Mouse (Mus musculus) limb, embryonic 11.5 days (tissue): Measurements from ENCODE around the gene Rabggtb. TPM values are rescaled to one million over a fixed set of nuclear protein-coding genes. Genes with fewer than 3 reads are reported as not detected.

Experiments used
- ATAC-seq: fragments of 200-750 bp; cut with Nextera tagmentation; 2 replicates; pipeline ENCODE4 v1.8.0; 2017; ENCODE audit warnings: low read depth; ENCODE audit not compliant: insufficient number of reproducible peaks, low FRiP score, low TSS enrichment
- DNase-seq: peaks from one replicate; pipeline ENCODE4 v3.0.0-alpha.2; 2015; ENCODE audit warnings: low spot score
- H3K27ac ChIP-seq: fragments of 300-500 bp; sonication (generic); replicated peaks from 2 replicates; pipeline ENCODE4 v1.5.1; 2014; ENCODE audit warnings: low read depth, mild to moderate bottlenecking, low read length
- H3K27me3 ChIP-seq: fragments of 300-500 bp; sonication (generic); 2 replicates; pipeline ENCODE4 v1.6.1; 2014; ENCODE audit warnings: mild to moderate bottlenecking, low read length, mixed read lengths; ENCODE audit not compliant: control insufficient read depth, insufficient read depth
- H3K36me3 ChIP-seq: fragments of 300-500 bp; sonication (generic); 2 replicates; pipeline ENCODE4 v1.6.1; 2014; ENCODE audit warnings: mild to moderate bottlenecking, low read length, moderate library complexity, mixed read lengths; ENCODE audit not compliant: control insufficient read depth, insufficient read depth
- H3K4me1 ChIP-seq: fragments of 300-500 bp; sonication (generic); 2 replicates; pipeline ENCODE4 v1.6.1; 2014; ENCODE audit warnings: low read length, mixed read lengths; ENCODE audit not compliant: control insufficient read depth, insufficient read depth
- H3K4me2 ChIP-seq: fragments of 300-500 bp; sonication (generic); 2 replicates; pipeline ENCODE4 v1.6.1; 2014; ENCODE audit warnings: low read depth, mild to moderate bottlenecking, moderate library complexity; ENCODE audit not compliant: severe bottlenecking
- H3K4me3 ChIP-seq: fragments of 300-500 bp; sonication (generic); 2 replicates; pipeline ENCODE4 v1.5.1; 2014; ENCODE audit warnings: low read depth, low read length
- H3K9ac ChIP-seq: fragments of 300-500 bp; sonication (generic); 2 replicates; pipeline ENCODE4 v1.6.1; 2014; ENCODE audit warnings: mild to moderate bottlenecking, low read length
- H3K9me3 ChIP-seq: fragments of 300-500 bp; sonication (generic); 2 replicates; pipeline ENCODE4 v1.6.1; 2016; ENCODE audit warnings: low read length; ENCODE audit not compliant: control insufficient read depth
- WGBS: fragments of 180-500 bp; shearing (Covaris S2); extraction: QIAGEN DNeasy Blood & Tissue Kit; methylation state at CpG from one replicate; pipeline ENCODE4 v1.1.7; 2014; 5-methylcytosine and 5-hydroxymethylcytosine counted together
- polyA plus RNA-seq: library from polyadenylated mRNA; unstranded; fragments of >200 nt; fragmentation: Nextera tagmentation; extraction: Ambion mirVana; gene quantifications from 2 replicates; pipeline ENCODE4 v1.2.1, GENCODE M21; 2014

Gene Rabggtb
- polyA plus RNA-seq, 1 experiment from 2014 or later: 49.5 TPM

- peak overlapping the region; percentile 14; the same call in 1 of the 2 replicates for H3K4me3 ChIP-seq
- no peaks in the 10 kb centered on the region for H3K27me3 ChIP-seq
- DNase-seq (no peak), ATAC-seq (no peak)
- H3K4me1 ChIP-seq: peaks cover 11% of the 10 kb centered on the region
- WGBS: 79% methylated on average over 7 of the region's 7 CpGs
- no peak overlapping the region for H3K27ac ChIP-seq
- peaks cover 44% of the 10 kb centered on the region for H3K36me3 ChIP-seq
- no peaks in the 10 kb centered on the region for H3K9me3 ChIP-seq
- H3K9ac ChIP-seq: no peak overlapping the region
- peak overlapping the region; percentile 68; the same call in 1 of the 2 replicates for H3K4me2 ChIP-seq
These were observed 2.3 kb downstream of the Rabggtb start for GRCm38 (mm10) chr3:153910489-153910888.

DNA sequence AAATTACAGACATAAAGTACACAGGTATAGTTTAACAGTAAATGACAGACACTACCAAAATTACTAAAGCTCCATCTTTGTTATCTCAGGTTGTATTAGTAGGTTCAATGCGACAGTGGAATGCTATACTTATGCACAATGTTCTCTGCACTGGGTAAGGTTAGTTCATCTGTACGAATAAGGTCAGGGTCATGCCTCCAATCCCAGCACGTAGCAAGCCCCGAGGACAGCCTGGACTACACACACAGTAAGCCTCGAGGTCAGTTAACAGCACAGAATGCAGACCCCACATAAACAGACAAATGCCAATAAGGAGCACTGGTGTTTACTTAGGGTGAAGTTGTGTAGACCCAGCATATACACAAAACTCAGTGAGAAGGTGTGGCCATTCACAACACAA lies 3.9 kb downstream of the Rabggtb start:
- H3K27ac ChIP-seq: no peak overlapping the region
- peaks cover 47% of the 10 kb centered on the region for H3K36me3 ChIP-seq
- 77% methylated on average over 5 of the region's 5 CpGs for WGBS
- H3K9me3 ChIP-seq: no peaks in the 10 kb centered on the region
- no peak for DNase-seq
- no peak overlapping the region for H3K4me2 ChIP-seq
- no peak overlapping the region for H3K9ac ChIP-seq
- peaks cover 11% of the 10 kb centered on the region for H3K4me1 ChIP-seq
- H3K4me3 ChIP-seq: no peak overlapping the region
- no peaks in the 10 kb centered on the region for H3K27me3 ChIP-seq
- ATAC-seq: no peak

DNA sequence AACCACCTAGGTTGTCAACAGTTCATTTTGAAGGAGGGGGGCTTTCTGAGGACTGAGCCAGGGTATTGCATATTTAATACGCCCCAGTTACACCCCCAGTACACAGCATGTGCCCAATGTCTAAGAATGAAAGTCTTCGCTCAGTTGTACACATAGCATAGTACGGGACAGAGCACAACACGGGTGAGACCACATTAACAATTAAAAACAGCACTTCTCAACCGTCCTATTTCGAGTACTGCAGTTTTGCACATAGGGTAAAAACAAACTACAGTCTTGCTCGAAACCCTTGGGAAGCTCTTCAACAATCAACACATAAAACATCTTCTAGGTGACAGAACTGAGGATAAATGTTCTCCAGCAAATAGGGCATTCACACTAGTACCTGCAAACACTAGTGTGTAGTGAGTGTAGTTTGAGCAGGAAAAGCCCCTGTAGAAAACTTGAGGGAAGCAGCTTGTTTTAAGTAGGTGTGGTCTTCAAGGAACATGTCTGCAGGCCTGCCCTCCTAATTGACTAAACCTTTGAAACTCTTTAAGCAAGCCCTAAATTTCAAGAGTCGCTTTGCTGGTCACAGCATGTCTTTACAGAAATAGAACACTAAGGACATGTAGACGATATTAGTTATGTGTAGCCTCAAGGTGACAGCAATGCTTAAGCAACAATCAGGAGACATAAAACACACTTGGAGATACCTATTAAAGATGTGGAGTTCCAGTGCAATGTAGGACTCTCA lies 6.5 kb downstream of the Rabggtb start, which contains the start of gene Msh4:
Gene Msh4 (minus strand): TSS at position 3 of the 736 bp plus-strand sequence.
- Histone ChIP-seq H3K27ac (no peak within 1 kb of the TSS), H3K9me3 (no peaks in the 10 kb centered on the region), H3K4me1 (peaks cover 9% of the 10 kb centered on the region), H3K4me3 (no peak within 1 kb of the TSS), H3K36me3 (peaks cover 46% of the 10 kb centered on the region), H3K27me3 (no peaks in the 10 kb centered on the region), H3K4me2 (no peak within 1 kb of the TSS), H3K9ac (no peak within 1 kb of the TSS)
- WGBS: 86% methylated on average over 9 of the region's 9 CpGs
- DNase-seq (no peak), ATAC-seq (peak; percentile 41; the same call in 1 of the 2 replicates)

DNA sequence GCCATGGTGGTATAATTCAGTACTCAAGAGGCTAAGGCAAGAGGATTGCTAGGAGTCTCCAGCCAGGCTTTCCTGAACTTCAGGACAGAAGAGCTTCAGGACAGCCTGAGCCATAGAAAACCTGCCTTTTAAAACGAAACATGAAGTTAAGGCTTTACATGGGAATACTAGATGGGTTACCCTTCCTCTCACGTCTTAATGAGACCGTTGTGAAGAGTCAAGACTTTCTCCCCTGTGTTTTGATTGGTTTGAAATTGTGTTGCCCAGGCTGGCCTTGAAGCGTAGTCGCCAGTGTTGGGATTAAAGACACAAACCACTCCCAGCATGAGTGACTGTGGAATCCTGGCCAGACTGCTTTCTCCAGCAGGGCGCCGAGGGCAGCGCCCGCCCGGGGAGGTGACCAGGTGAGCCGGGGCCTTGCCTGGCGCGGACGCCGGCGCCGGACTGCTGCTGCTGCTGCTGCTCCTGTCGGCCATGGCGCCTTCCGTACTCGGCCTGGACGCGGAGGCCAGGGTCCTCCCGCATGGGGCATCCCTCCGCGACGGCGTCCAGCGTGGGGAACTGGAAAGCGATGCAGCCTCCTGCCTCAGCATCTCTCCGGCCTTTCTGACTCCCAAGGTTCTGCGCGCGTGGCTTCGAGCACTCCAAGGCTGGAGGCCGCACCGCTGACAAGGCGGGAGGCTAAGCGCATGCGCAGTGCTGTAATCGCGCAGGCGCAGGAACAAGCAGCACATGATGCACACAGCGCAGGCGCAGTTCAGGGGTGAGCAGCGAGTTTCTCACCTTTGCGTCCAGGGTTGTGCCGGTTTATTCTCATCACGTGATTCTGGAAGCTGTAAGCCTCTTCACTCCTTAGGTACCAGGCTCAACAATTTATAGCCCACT lies 7.3 kb downstream of the Rabggtb start:
- DNase-seq: no peak
- no peak overlapping the region for H3K4me3 ChIP-seq
- ATAC-seq: peak; percentile 33; the same call in 1 of the 2 replicates

GRCm38 (mm10) chr3:153904586-153904985 lies 8.2 kb downstream of the Rabggtb start:
- Histone ChIP-seq H3K4me3 (no peak overlapping the region), H3K9ac (no peak overlapping the region), H3K4me2 (no peak overlapping the region), H3K27ac (no peak overlapping the region), H3K36me3 (peaks cover 33% of the 10 kb centered on the region), H3K27me3 (no peaks in the 10 kb centered on the region), H3K9me3 (no peaks in the 10 kb centered on the region), H3K4me1 (no peaks in the 10 kb centered on the region)
- ATAC-seq (no peak), DNase-seq (peak; percentile 56)
- WGBS: 75% methylated on average over 6 of the region's 6 CpGs

More for the DNA sequence above, 7.3 kb downstream of the Rabggtb start:
- Histone ChIP-seq H3K36me3 (peaks cover 41% of the 10 kb centered on the region), H3K4me1 (peaks cover under 1% of the 10 kb centered on the region), H3K9me3 (no peaks in the 10 kb centered on the region), H3K9ac (no peak overlapping the region), H3K27me3 (no peaks in the 10 kb centered on the region), H3K4me2 (no peak overlapping the region), H3K27ac (no peak overlapping the region)
- 86% methylated on average over 49 of the region's 49 CpGs for WGBS

GRCm38 (mm10) chr3:153902595-153902994 lies 10.2 kb downstream of the Rabggtb start:
- no peak overlapping the region for H3K4me3 ChIP-seq
- no peaks in the 10 kb centered on the region for H3K9me3 ChIP-seq
- WGBS: 68% methylated on average over 3 of the region's 3 CpGs
- ATAC-seq (no peak), DNase-seq (no peak)
- H3K27me3 ChIP-seq: no peaks in the 10 kb centered on the region
- no peaks in the 10 kb centered on the region for H3K4me1 ChIP-seq
- H3K36me3 ChIP-seq: peaks cover 20% of the 10 kb centered on the region
- H3K4me2 ChIP-seq: no peak overlapping the region
- no peak overlapping the region for H3K9ac ChIP-seq
- H3K27ac ChIP-seq: no peak overlapping the region

- H3K9me3 ChIP-seq: no peaks in the 10 kb centered on the region
These were observed 10.9 kb downstream of the Rabggtb start for GRCm38 (mm10) chr3:153901904-153902303.

GRCm38 (mm10) chr3:153897216-153897615 lies 15.6 kb downstream of the Rabggtb start:
- Histone ChIP-seq H3K27ac (no peak overlapping the region), H3K4me3 (no peak overlapping the region), H3K9ac (no peak overlapping the region), H3K27me3 (no peaks in the 10 kb centered on the region), H3K4me1 (no peaks in the 10 kb centered on the region), H3K9me3 (no peaks in the 10 kb centered on the region), H3K36me3 (no peaks in the 10 kb centered on the region), H3K4me2 (no peak overlapping the region)
- WGBS: 80% methylated on average over 6 of the region's 6 CpGs
- ATAC-seq: no peak
- no peak for DNase-seq

More at GRCm38 (mm10) chr3:153901904-153902303, 10.9 kb downstream of the Rabggtb start:
- Histone ChIP-seq H3K27me3 (no peaks in the 10 kb centered on the region), H3K4me2 (no peak overlapping the region), H3K36me3 (peaks cover 16% of the 10 kb centered on the region), H3K27ac (no peak overlapping the region), H3K4me1 (no peaks in the 10 kb centered on the region), H3K9ac (no peak overlapping the region), H3K4me3 (no peak overlapping the region)
- DNase-seq (no peak), ATAC-seq (no peak)
- WGBS: 83% methylated on average over 1 of the region's 1 CpGs
